Mouse (Mus musculus) hindbrain, postnatal 0 days (tissue): ENCODE measurements around the gene Alox12. TPM values are rescaled to one million over a fixed set of nuclear protein-coding genes. Genes with fewer than 3 reads are reported as not detected.

Experiments used
- ATAC-seq: fragments of 200-750 bp; cut with Nextera tagmentation; 2 replicates; pipeline ENCODE4 v1.8.0; 2017; ENCODE audit warnings: mild to moderate bottlenecking, moderate TSS enrichment, moderate library complexity
- DNase-seq: peaks from one replicate; pipeline ENCODE4 v3.0.0-alpha.2; 2015; ENCODE audit warnings: low spot score
- H3K27ac ChIP-seq: fragments of 300-500 bp; sonication (generic); 2 replicates; pipeline ENCODE4 v1.5.1; 2014; ENCODE audit warnings: mild to moderate bottlenecking
- H3K27me3 ChIP-seq: fragments of 300-500 bp; sonication (generic); 2 replicates; pipeline ENCODE4 v1.6.1; 2014; ENCODE audit warnings: low read length, mixed read lengths; ENCODE audit not compliant: insufficient read depth
- H3K36me3 ChIP-seq: fragments of 300-500 bp; sonication (generic); 2 replicates; pipeline ENCODE4 v1.6.1; 2014; ENCODE audit warnings: low read length, mixed read lengths; ENCODE audit not compliant: insufficient read depth
- H3K4me1 ChIP-seq: fragments of 300-500 bp; sonication (generic); 2 replicates; pipeline ENCODE4 v1.6.1; 2014; ENCODE audit warnings: antibody characterized with exemption, low read length, mixed read lengths; ENCODE audit not compliant: insufficient read depth
- H3K4me2 ChIP-seq: fragments of 300-500 bp; sonication (generic); 2 replicates; pipeline ENCODE4 v1.6.1; 2014; ENCODE audit warnings: low read depth, mild to moderate bottlenecking, low read length, moderate library complexity, mixed read lengths
- H3K4me3 ChIP-seq: fragments of 300-500 bp; sonication (generic); 2 replicates; pipeline ENCODE4 v1.5.1; 2014; ENCODE audit warnings: low read length
- H3K9ac ChIP-seq: fragments of 300-500 bp; sonication (generic); replicated peaks from 2 replicates; pipeline ENCODE4 v1.6.1; 2014; ENCODE audit warnings: mild to moderate bottlenecking, low read length, moderate library complexity, mixed read lengths
- H3K9me3 ChIP-seq: fragments of 300-500 bp; sonication (generic); 2 replicates; pipeline ENCODE4 v1.6.1; 2016; ENCODE audit warnings: low read length, mixed read lengths
- CTCF ChIP-seq: IDR thresholded peaks from 2 replicates; pipeline ENCODE4 v1.5.1; 2016; ENCODE audit warnings: antibody characterized with exemption, control low read depth, low read depth
- WGBS: fragments of 180-500 bp; shearing (Covaris S2); extraction: QIAGEN DNeasy Blood & Tissue Kit; methylation state at CpG from one replicate; pipeline ENCODE4 v1.1.7; 2014; 5-methylcytosine and 5-hydroxymethylcytosine counted together
- polyA plus RNA-seq: library from polyadenylated mRNA; unstranded; fragments of >200 nt; fragmentation: Nextera tagmentation; extraction: Ambion mirVana; gene quantifications from 2 replicates; pipeline ENCODE4 v1.2.1, GENCODE M21; 2015
- total RNA-seq: library from RNA; depleted of rRNA; stranded (reverse); fragments of >200 nt; gene quantifications from 2 replicates; pipeline ENCODE4 v1.2.3, GENCODE M21; 2014

Alox12 gene
- total and polyA plus RNA-seq, 2 experiments from 2014 or later: 0.16 to 0.49 TPM

DNA sequence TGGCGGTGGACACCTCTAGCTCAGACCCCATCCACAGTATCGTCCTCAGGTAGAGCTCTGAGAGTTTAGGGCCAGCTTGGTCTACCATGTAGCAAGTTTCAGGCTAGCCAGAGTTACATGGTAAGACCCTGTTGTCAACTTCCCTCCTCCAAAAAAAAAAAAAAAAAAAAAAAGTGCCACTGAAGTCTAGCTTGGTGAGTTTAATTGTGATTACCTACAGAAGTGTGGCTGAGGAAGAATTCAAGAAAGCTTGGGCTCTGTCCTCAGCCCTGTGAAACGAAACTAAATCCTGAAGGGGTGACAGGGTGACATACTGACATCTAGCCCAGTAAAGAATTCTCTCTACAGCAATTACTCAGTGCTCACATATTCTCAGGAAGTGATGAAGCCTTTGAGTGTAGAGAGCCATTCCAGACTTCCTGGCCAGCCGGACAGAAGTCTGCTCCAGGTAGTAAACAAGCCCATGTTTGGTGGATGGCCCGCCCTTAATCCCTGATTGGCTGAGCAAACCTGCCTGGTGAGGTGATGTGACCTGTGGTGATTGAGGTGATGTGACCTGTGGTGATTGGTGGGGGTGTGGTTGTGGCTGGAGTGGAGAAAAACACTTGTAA, 46.3 kb downstream of the Alox12 start:
- H3K36me3 ChIP-seq: no peaks in the 10 kb centered on the region
- WGBS: 80% methylated on average over 5 of the region's 5 CpGs
- ATAC-seq: no peak

GRCm38 (mm10) chr11:70207283-70207682, 47.9 kb downstream of the Alox12 start:
- no peak overlapping the region for H3K27ac ChIP-seq
- 78% methylated on average over 7 of the region's 7 CpGs for WGBS
- no peak for TF ChIP-seq CTCF
- H3K9ac ChIP-seq: no peak overlapping the region
- no peaks in the 10 kb centered on the region for H3K4me1 ChIP-seq
- no peak overlapping the region for H3K4me3 ChIP-seq
- H3K27me3 ChIP-seq: no peaks in the 10 kb centered on the region
- DNase-seq (no peak), ATAC-seq (no peak)
- no peak overlapping the region for H3K4me2 ChIP-seq
- H3K36me3 ChIP-seq: no peaks in the 10 kb centered on the region
- H3K9me3 ChIP-seq: no peaks in the 10 kb centered on the region

More for the DNA sequence above, 46.3 kb downstream of the Alox12 start:
- 0 out of 2 replicates have a peak, but pooled peaks cover 3% of the 10 kb centered on the region for H3K4me1 ChIP-seq
- no peak overlapping the region for H3K4me2 ChIP-seq
- no peak overlapping the region for H3K4me3 ChIP-seq
- H3K27ac ChIP-seq: no peak overlapping the region
- TF ChIP-seq CTCF: no peak
- H3K9ac ChIP-seq: no peak overlapping the region
- DNase-seq: no peak
- H3K27me3 ChIP-seq: no peaks in the 10 kb centered on the region
- no peaks in the 10 kb centered on the region for H3K9me3 ChIP-seq

DNA sequence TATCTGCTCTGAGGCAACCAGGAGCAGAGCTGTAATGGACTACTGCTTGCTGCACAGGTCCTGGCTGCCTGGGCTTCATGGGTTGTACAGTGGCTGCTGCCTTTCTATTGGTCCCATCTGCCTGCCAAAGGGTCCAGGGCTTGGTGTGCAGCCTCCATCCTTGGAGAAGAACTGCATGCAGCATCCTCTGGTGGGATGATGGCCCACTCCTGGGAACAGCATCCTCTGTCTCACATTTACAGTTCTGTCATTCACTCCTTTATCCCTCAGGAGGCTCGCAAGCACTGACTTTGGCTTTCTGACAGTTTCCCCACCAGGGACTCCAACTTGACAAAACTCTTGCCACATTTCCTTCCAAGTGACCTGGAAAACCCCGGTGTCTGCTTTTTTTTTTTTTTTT, 48.4 kb downstream of the Alox12 start:
- no peak for TF ChIP-seq CTCF
- Histone ChIP-seq H3K27me3 (no peaks in the 10 kb centered on the region), H3K9me3 (no peaks in the 10 kb centered on the region), H3K4me2 (no peak overlapping the region), H3K27ac (no peak overlapping the region), H3K4me3 (no peak overlapping the region), H3K9ac (no peak overlapping the region), H3K4me1 (no peaks in the 10 kb centered on the region), H3K36me3 (no peaks in the 10 kb centered on the region)
- WGBS: 55% methylated on average over 2 of the region's 2 CpGs
- ATAC-seq (no peak), DNase-seq (no peak)

DNA sequence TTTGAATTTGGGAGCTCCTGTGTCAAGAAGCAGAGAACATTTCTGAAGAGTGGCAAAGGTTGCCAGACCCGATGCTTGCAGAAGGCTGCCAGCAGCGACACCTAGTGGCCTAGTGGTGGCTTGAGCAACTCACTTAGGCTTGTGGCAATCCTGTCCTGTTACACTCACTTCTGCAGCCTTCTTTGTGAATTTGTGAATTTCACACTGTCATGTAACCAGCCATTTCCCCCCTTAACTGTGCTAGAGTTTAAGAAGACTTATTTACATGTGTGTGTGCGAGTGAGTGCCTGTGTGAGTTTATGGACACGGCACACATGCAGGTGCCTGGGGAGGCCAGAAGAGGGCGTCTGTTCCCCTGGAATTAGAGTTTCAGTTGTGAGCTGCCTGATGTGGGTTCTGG, 53.5 kb downstream of the Alox12 start:
- H3K9ac ChIP-seq: no peak overlapping the region
- WGBS: 39% methylated on average over 5 of the region's 5 CpGs
- no peaks in the 10 kb centered on the region for H3K9me3 ChIP-seq
- H3K4me2 ChIP-seq: no peak overlapping the region
- H3K27ac ChIP-seq: no peak overlapping the region
- TF ChIP-seq CTCF: peak; percentile 97
- peak; percentile 93 for DNase-seq
- no peaks in the 10 kb centered on the region for H3K36me3 ChIP-seq
- no peak for ATAC-seq
- no peaks in the 10 kb centered on the region for H3K27me3 ChIP-seq
- 0 out of 2 replicates have a peak, but pooled peaks cover 2% of the 10 kb centered on the region for H3K4me1 ChIP-seq
- H3K4me3 ChIP-seq: no peak overlapping the region

GRCm38 (mm10) chr11:70200036-70200608, 55.0 kb downstream of the Alox12 start:
- Histone ChIP-seq H3K4me2 (no peak overlapping the region), H3K4me1 (0 out of 2 replicates have a peak, but pooled peaks cover 2% of the 10 kb centered on the region), H3K9ac (no peak overlapping the region), H3K27ac (no peak overlapping the region), H3K9me3 (no peaks in the 10 kb centered on the region), H3K27me3 (no peaks in the 10 kb centered on the region), H3K36me3 (no peaks in the 10 kb centered on the region), H3K4me3 (no peak overlapping the region)
- WGBS: 77% methylated on average over 5 of the region's 5 CpGs
- ATAC-seq: no peak
- no peak for DNase-seq
- no peak for TF ChIP-seq CTCF

- no peak for TF ChIP-seq CTCF
- H3K36me3 ChIP-seq: no peaks in the 10 kb centered on the region
- H3K27ac ChIP-seq: no peak overlapping the region
- H3K27me3 ChIP-seq: no peaks in the 10 kb centered on the region
- H3K4me2 ChIP-seq: no peak overlapping the region
- ATAC-seq (no peak), DNase-seq (no peak)
- 83% methylated on average over 8 of the region's 8 CpGs for WGBS
- H3K4me3 ChIP-seq: no peak overlapping the region
- H3K4me1 ChIP-seq: 0 out of 2 replicates have a peak, but pooled peaks cover 2% of the 10 kb centered on the region
- no peak overlapping the region for H3K9ac ChIP-seq
- H3K9me3 ChIP-seq: no peaks in the 10 kb centered on the region
Measured at GRCm38 (mm10) chr11:70199107-70199506, 56.0 kb downstream of the Alox12 start.

GRCm38 (mm10) chr11:70198332-70198731, 56.8 kb downstream of the Alox12 start:
- Histone ChIP-seq H3K27me3 (no peaks in the 10 kb centered on the region), H3K4me1 (0 out of 2 replicates have a peak, but pooled peaks cover 2% of the 10 kb centered on the region), H3K27ac (no peak overlapping the region), H3K4me3 (no peak overlapping the region), H3K4me2 (no peak overlapping the region), H3K9ac (no peak overlapping the region), H3K36me3 (no peaks in the 10 kb centered on the region), H3K9me3 (no peaks in the 10 kb centered on the region)
- DNase-seq (no peak), ATAC-seq (no peak)
- no peak for TF ChIP-seq CTCF
- 86% methylated on average over 3 of the region's 3 CpGs for WGBS
